Mouse (Mus musculus): Measurements from ENCODE around the gene Agbl4. TPM values are rescaled to one million over a fixed set of nuclear protein-coding genes. Genes with fewer than 3 reads are reported as not detected.

Agbl4 gene
- total RNA-seq, 4 experiments from 2014 or later = 21.6 to 24.3 (median 23.9) TPM

Other genes starting within 250 kb of the Agbl4 start
- gene Elavl4, start 45.8 kb upstream of the Agbl4 start, total RNA-seq (2022) = 10 to 100 TPM; 74.0 to 92.1 (median 86.7) TPM

Measured in left cerebral cortex, adult 8-10 months (tissue).